Mouse (Mus musculus) embryonic facial prominence, embryonic 11.5 days (tissue): ENCODE measurements around the gene Cdc37l1. TPM values are rescaled to one million over a fixed set of nuclear protein-coding genes. Genes with fewer than 3 reads are reported as not detected.

Experiments used
- ATAC-seq: fragments of 200-750 bp; cut with Nextera tagmentation; replicated peaks from 2 replicates; pipeline ENCODE4 v1.8.0; 2017; ENCODE audit warnings: low read depth; ENCODE audit not compliant: insufficient number of reproducible peaks, low FRiP score, low TSS enrichment
- DNase-seq: peaks from one replicate; pipeline ENCODE4 v3.0.0-alpha.2; 2015; ENCODE audit warnings: low spot score
- H3K27ac ChIP-seq: fragments of 300-500 bp; sonication (generic); replicated peaks from 2 replicates; pipeline ENCODE4 v1.5.1; 2014; ENCODE audit warnings: mild to moderate bottlenecking, low read depth, low read length, control low read depth
- H3K27me3 ChIP-seq: fragments of 300-500 bp; sonication (generic); 2 replicates; pipeline ENCODE4 v1.6.1; 2014; ENCODE audit warnings: mild to moderate bottlenecking, low read length, moderate library complexity, mixed read lengths; ENCODE audit not compliant: control insufficient read depth, insufficient read depth
- H3K36me3 ChIP-seq: fragments of 300-500 bp; sonication (generic); replicated peaks from 2 replicates; pipeline ENCODE4 v1.6.1; 2014; ENCODE audit warnings: low read depth, mild to moderate bottlenecking, low read length, moderate library complexity, mixed read lengths; ENCODE audit not compliant: control insufficient read depth, insufficient read depth
- H3K4me1 ChIP-seq: fragments of 300-500 bp; sonication (generic); 2 replicates; pipeline ENCODE4 v1.6.1; 2014; ENCODE audit warnings: low read length, mixed read lengths; ENCODE audit not compliant: control insufficient read depth, insufficient read depth
- H3K4me2 ChIP-seq: fragments of 300-500 bp; sonication (generic); 2 replicates; pipeline ENCODE4 v1.6.1; 2014; ENCODE audit warnings: low read depth, mild to moderate bottlenecking, control low read depth, low read length, moderate library complexity
- H3K4me3 ChIP-seq: fragments of 300-500 bp; sonication (generic); 2 replicates; pipeline ENCODE4 v1.5.1; 2014; ENCODE audit warnings: low read depth, low read length, control low read depth
- H3K9ac ChIP-seq: fragments of 300-500 bp; sonication (generic); replicated peaks from 2 replicates; pipeline ENCODE4 v1.6.1; 2014; ENCODE audit warnings: mild to moderate bottlenecking, control low read depth, low read length
- H3K9me3 ChIP-seq: fragments of 300-500 bp; sonication (generic); replicated peaks from 2 replicates; pipeline ENCODE4 v1.6.1; 2016; ENCODE audit warnings: mild to moderate bottlenecking, low read length, inconsistent platforms, mixed read lengths; ENCODE audit not compliant: control insufficient read depth
- WGBS: fragments of 180-500 bp; shearing (Covaris S2); extraction: QIAGEN DNeasy Blood & Tissue Kit; methylation state at CpG from one replicate; pipeline ENCODE4 v1.1.7; 2014; 5-methylcytosine and 5-hydroxymethylcytosine counted together
- polyA plus RNA-seq: library from polyadenylated mRNA; unstranded; fragments of >200 nt; fragmentation: Nextera tagmentation; extraction: Ambion mirVana; gene quantifications from 2 replicates; pipeline ENCODE4 v1.2.1, GENCODE M21; 2014

Cdc37l1 gene
- polyA plus RNA-seq, 1 experiment from 2014 or later, result 39.8 TPM

DNA sequence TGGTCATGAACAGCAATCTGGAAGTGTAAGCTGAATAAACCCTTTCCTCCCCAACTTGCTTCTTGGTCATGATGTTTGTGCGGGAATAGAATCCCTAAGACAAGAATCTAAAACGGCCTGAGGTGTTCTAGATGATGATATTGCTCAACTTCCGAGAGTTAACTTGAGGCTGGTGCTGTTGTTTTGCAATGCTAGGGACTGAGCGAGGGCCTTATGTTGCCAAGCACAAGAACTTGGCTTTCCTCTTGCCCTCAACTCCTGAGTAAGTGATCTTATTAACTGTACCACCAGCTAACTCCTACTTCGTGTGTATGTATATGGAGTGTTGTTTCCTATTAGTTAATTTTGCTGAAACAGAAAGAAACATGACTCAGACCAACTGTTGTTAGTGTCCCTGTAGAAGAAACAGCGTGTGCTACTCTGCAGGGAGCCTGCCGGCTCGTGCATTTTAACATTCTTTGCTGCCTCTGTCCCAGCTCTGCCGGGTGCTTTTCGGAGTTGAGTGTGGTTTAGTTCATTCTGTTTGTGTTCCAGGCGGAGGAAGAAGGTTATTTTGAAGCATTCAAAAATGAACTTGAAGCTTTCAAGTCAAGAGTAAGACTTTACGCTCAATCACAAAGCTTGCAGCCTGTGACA lies 21.3 kb downstream of the Cdc37l1 start:
- no peak overlapping the region for H3K27ac ChIP-seq
- DNase-seq (no peak), ATAC-seq (no peak)
- H3K27me3 ChIP-seq, result no peaks in the 10 kb centered on the region
- no peak overlapping the region for H3K9ac ChIP-seq
- no peak overlapping the region for H3K4me3 ChIP-seq
- no peaks in the 10 kb centered on the region; the same call in 1 of the 2 replicates for H3K36me3 ChIP-seq
- no peak overlapping the region for H3K4me2 ChIP-seq
- 87% methylated on average over 12 of the region's 12 CpGs for whole genome bisulfite sequencing
- no peaks in the 10 kb centered on the region for H3K9me3 ChIP-seq
- no peaks in the 10 kb centered on the region for H3K4me1 ChIP-seq

DNA sequence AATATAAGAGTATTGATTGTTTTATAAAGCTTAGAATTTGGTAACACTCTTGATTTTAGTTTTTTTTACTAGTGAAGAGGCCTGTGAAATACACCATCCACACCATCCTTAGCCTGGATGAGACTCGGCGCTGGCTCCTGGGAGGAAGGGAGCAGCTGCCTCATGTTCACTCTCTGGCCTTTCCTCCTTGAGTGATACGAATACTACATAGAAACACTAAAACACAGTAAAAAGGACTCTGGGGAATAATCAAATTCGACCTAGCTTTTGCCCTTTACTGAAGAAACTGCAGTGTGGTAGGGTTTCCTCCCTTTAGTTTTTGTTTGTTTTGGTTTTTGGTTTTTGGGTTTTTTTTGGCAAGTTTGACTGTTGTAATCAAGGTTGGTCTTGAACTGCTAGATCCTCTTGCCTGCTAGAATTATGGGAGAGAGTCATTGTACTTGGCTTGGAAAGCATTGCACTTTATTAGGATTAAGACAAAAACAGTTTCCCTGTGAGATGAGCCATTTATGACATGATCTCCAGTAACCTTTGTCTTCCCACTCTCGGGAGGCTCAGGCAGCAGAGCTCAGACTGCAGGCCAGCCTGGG lies 24.4 kb downstream of the Cdc37l1 start:
- Histone ChIP-seq H3K4me3 (no peak overlapping the region), H3K9ac (no peak overlapping the region), H3K9me3 (no peaks in the 10 kb centered on the region), H3K36me3 (no peaks in the 10 kb centered on the region; the same call in 1 of the 2 replicates), H3K4me1 (no peaks in the 10 kb centered on the region), H3K27me3 (no peaks in the 10 kb centered on the region), H3K27ac (no peak overlapping the region), H3K4me2 (no peak overlapping the region)
- no peak for ATAC-seq
- WGBS, result 74% methylated on average over 5 of the region's 5 CpGs
- no peak for DNase-seq

DNA sequence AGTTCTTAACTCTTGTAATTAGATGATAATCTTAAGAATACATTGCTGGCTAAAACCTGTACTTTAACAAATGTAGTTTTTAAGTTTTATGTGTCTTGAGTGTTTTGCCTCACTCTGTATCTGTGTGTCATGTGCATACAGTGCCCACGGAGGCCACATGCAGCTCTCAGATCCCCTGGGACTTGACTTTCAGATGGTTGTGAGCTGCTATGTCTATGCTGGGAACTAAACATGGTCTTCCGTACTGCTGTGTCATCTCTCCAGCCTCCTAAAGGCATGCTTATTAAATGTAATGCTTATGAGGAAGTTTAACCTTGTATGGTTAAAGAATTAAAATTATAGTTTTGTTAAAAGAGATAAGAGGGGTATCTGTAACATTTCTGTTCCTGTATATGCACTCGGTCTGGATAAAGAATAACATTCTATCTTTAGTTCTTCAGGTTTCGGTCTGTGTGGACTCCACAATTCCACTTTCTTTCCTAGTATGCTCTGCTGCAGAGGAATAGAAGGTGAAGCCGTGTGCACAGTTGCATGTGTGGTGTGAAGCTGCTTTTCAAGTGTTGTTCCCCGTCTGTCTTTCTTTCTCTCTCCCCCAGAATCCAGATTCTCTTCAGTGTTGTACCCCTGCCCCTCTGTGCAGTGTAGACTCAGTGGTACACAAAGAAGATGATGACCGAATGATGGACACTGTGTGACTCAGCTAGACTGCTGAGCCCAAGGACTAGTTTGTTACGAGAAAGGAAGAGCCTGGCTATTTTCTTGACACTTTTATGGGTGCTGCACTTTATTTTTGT lies 25.5 kb downstream of the Cdc37l1 start:
- H3K4me2 ChIP-seq, result no peak overlapping the region
- no peak overlapping the region for H3K27ac ChIP-seq
- DNase-seq, result no peak
- no peaks in the 10 kb centered on the region for H3K9me3 ChIP-seq
- WGBS, result 86% methylated on average over 8 of the region's 8 CpGs
- H3K9ac ChIP-seq, result no peak overlapping the region
- H3K36me3 ChIP-seq, result no peaks in the 10 kb centered on the region; the same call in 1 of the 2 replicates
- H3K4me1 ChIP-seq, result no peaks in the 10 kb centered on the region
- H3K4me3 ChIP-seq, result no peak overlapping the region
- no peak for ATAC-seq
- H3K27me3 ChIP-seq, result no peaks in the 10 kb centered on the region

DNA sequence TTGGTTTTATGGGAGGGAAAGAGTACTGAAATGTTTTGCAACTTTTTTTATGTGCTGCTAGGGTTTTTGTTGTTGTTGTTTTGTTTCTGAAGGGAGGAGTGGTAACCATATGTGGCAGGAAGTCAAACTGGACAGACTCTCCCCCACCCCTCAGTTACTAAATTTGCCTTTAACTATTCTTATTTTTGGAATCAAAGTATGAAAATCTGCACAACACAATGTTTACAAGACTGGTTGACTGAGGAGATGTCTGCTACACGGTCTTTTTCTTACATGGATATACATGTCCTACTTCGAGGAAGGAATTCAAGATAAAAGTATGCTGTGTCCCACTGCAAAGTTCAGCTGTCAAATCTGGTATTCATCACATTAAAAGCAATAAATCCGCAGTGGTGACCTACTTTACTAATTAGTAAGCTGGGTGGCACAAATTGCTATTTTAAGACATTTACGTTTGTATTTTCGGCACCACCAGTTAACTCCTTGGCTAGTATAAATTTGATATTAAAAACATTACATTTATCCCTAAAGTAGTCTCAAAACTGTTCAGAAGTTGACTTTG lies 26.1 kb downstream of the Cdc37l1 start:
- H3K4me3 ChIP-seq, result no peak overlapping the region
- H3K27ac ChIP-seq, result no peak overlapping the region
- no peaks in the 10 kb centered on the region; the same call in 1 of the 2 replicates for H3K36me3 ChIP-seq
- H3K9me3 ChIP-seq, result no peaks in the 10 kb centered on the region
- no peak overlapping the region for H3K4me2 ChIP-seq
- WGBS, result 82% methylated on average over 5 of the region's 5 CpGs
- H3K27me3 ChIP-seq, result no peaks in the 10 kb centered on the region
- H3K9ac ChIP-seq, result no peak overlapping the region
- ATAC-seq (no peak), DNase-seq (no peak)
- H3K4me1 ChIP-seq, result no peaks in the 10 kb centered on the region

DNA sequence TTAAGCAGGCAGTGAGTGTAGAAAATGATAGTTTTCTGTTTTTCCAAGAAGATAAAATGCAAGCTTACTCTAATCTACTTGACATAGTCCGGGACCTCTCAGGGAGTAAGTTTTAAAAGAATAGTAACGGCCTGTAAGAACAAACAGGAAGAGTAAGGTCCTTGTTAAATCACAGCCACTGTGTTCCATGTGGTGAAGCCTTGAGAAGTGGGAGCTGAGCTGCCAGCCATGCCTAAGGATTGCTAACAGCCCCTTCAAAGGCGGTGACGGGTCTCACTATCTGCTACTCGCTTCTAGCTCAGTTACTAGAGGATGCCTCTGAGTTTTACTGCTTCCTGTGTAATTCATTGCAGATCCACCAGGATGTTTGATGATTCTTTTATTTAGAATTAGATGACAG lies 26.6 kb downstream of the Cdc37l1 start:
- Histone ChIP-seq H3K4me2 (no peak overlapping the region), H3K4me1 (no peaks in the 10 kb centered on the region), H3K4me3 (no peak overlapping the region), H3K9ac (no peak overlapping the region), H3K36me3 (no peaks in the 10 kb centered on the region; the same call in 1 of the 2 replicates), H3K9me3 (no peaks in the 10 kb centered on the region), H3K27ac (no peak overlapping the region), H3K27me3 (no peaks in the 10 kb centered on the region)
- 84% methylated on average over 5 of the region's 5 CpGs for WGBS
- ATAC-seq (no peak), DNase-seq (no peak)

DNA sequence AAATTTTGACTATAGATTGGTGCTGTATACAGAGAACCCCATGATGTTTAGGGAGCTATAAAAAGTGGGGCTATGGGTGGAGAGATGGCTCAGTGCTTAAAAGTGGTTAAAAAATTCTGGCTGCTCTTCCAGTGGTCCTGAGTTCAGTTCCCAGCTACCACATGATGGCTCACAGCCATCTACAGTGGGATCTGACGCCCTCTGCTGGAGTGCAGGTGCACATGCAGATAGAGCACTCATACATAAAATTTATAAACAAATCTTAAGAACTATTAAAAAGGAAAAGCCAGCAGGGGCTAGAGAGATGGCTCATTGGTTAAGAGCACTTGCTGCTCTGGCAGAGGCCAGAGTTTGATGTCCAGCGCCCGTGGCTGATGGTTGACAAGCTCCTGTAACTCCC lies 29.5 kb downstream of the Cdc37l1 start:
- no peak overlapping the region for H3K4me2 ChIP-seq
- no peak for DNase-seq
- H3K4me1 ChIP-seq, result no peaks in the 10 kb centered on the region
- H3K4me3 ChIP-seq, result no peak overlapping the region
- H3K27ac ChIP-seq, result no peak overlapping the region
- H3K36me3 ChIP-seq, result peaks cover 4% of the 10 kb centered on the region; the same call in 1 of the 2 replicates
- H3K27me3 ChIP-seq, result no peaks in the 10 kb centered on the region
- 94% methylated on average over 3 of the region's 3 CpGs for WGBS
- H3K9ac ChIP-seq, result no peak overlapping the region
- no peak for ATAC-seq
- no peaks in the 10 kb centered on the region for H3K9me3 ChIP-seq

DNA sequence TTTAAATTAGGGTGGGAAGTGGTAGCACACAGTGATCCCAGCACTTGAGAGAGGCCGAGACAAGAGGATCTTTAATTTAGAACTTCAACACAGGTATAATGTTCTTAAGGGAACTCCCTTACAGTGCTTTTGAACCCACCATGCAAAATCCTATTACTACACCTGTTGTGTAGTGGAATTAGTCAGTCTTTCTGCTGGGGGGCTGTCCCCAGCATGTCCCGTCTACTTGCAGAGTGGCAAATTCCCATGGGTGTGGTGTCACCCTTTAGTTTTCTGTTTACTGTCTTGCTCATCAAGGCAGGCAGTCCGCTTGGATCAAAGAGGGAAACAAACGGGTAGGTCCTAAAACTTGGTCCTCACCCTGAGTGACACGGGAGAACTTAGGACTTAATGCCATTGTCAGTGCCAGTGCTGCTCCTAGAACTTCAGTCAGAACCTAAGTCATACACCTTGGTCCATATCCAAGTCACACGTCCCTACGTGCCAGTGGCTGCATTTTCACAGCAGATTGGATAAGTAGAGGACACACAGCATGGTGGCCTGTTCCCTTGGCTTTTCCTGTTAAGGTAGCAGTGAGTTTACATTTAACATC lies 31.7 kb downstream of the Cdc37l1 start:
- no peak overlapping the region for H3K4me3 ChIP-seq
- DNase-seq, result no peak
- H3K4me2 ChIP-seq, result no peak overlapping the region
- no peak overlapping the region for H3K27ac ChIP-seq
- ATAC-seq, result no peak
- WGBS, result 91% methylated on average over 7 of the region's 7 CpGs
- H3K9ac ChIP-seq, result no peak overlapping the region
- no peaks in the 10 kb centered on the region for H3K9me3 ChIP-seq
- no peaks in the 10 kb centered on the region for H3K27me3 ChIP-seq
- no peaks in the 10 kb centered on the region for H3K4me1 ChIP-seq
- peaks cover 10% of the 10 kb centered on the region for H3K36me3 ChIP-seq
